Mouse (Mus musculus): Measurements from ENCODE around the gene Rfc4. TPM values are rescaled to one million over a fixed set of nuclear protein-coding genes. Genes with fewer than 3 reads are reported as not detected.

The Rfc4 gene
- total and polyA plus RNA-seq, 2 experiments, result 5.3 TPM; not detected in 1

GRCm38 (mm10) chr16:23166646-23167045, 39.1 kb upstream of the Rfc4 start:
- no peaks in the 10 kb centered on the region for H3K36me3 ChIP-seq (ENCODE audit: control insufficient read depth, insufficient read depth, low read length)
- H3K27ac ChIP-seq (replicated peaks; ENCODE audit: insufficient read depth, low read depth, low read length), result no peak overlapping the region
- DNase-seq (ENCODE audit: extremely low read depth, low read depth, low spot score), result no peak
- no peak overlapping the region for H3K4me3 ChIP-seq (ENCODE audit: insufficient read depth, low read depth, low read length)
- 91% methylated on average over 1 of the region's 1 CpGs for WGBS
- no peaks in the 10 kb centered on the region for H3K27me3 ChIP-seq (ENCODE audit: control insufficient read depth, insufficient read depth, low read length)
- no peaks in the 10 kb centered on the region; the same call in 1 of the 2 replicates for H3K4me1 ChIP-seq (ENCODE audit: control insufficient read depth, insufficient read depth, low read length)
- H3K9ac ChIP-seq (ENCODE audit: low read depth, low read length), result no peak overlapping the region
- H3K79me2 ChIP-seq (ENCODE audit: control insufficient read depth, insufficient read depth, low read length), result no peaks in the 10 kb centered on the region
- TF ChIP-seq CTCF (IDR thresholded peaks at IDR 0.05; ENCODE audit: low read depth, low read length) (no peak), POLR2A (IDR thresholded peaks at IDR 0.05; ENCODE audit: extremely low read depth, insufficient read depth, low read length) (no peak)

DNA sequence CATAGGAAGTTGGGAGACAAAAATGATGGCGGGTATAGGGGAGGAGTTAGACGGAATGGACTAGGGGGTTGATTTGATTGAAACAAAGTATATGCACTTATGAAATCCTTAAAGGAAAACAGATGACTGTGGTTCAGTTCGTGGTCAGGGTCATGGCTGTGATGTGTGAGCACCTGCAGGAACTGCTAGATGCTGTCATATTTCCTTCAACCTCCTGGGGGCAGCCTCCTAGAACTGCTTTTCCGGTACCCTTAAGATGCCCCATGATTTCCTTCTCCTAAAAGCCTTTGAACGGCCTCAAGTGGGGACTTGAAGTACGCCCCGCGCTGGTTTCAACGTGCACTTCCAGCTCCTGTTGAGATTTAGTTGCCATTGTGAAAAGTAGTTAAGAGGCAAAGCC, 37.9 kb upstream of the Rfc4 start:
- Histone ChIP-seq H3K9ac (ENCODE audit: low read depth, low read length) (no peak overlapping the region), H3K79me2 (ENCODE audit: control insufficient read depth, insufficient read depth, low read length) (no peaks in the 10 kb centered on the region), H3K4me1 (ENCODE audit: control insufficient read depth, insufficient read depth, low read length) (no peaks in the 10 kb centered on the region; the same call in 1 of the 2 replicates), H3K36me3 (ENCODE audit: control insufficient read depth, insufficient read depth, low read length) (no peaks in the 10 kb centered on the region), H3K4me3 (ENCODE audit: insufficient read depth, low read depth, low read length) (no peak overlapping the region), H3K27me3 (ENCODE audit: control insufficient read depth, insufficient read depth, low read length) (no peaks in the 10 kb centered on the region), H3K27ac (replicated peaks; ENCODE audit: insufficient read depth, low read depth, low read length) (no peak overlapping the region)
- TF ChIP-seq CTCF (IDR thresholded peaks at IDR 0.05; ENCODE audit: low read depth, low read length) (peak; percentile 25; the same call in 1 of the 2 replicates), POLR2A (IDR thresholded peaks at IDR 0.05; ENCODE audit: extremely low read depth, insufficient read depth, low read length) (no peak)
- DNase-seq (ENCODE audit: extremely low read depth, low read depth, low spot score), result no peak
- 83% methylated on average over 9 of the region's 9 CpGs for WGBS

DNA sequence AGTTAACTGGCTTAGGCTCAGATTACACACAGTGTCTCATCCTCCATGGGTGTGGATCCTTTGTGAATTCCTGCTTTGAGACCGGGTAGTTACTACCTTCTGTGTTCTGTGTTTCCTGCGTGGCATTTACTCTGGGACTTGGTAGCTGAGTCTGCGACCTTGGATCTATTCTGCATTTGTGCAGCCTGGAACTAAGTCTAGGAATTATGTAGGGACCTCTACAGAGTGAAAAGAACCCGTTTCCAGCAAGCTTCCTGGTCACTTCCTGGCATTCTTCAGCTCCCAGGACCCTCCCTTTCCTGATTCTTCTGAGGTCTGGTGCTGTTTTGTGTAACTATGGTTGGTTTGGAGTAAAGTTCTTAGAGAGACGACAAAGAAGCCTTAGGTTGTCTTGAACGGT, 36.9 kb upstream of the Rfc4 start:
- H3K9ac ChIP-seq (ENCODE audit: low read depth, low read length), result no peak overlapping the region
- 74% methylated on average over 6 of the region's 6 CpGs for WGBS
- TF ChIP-seq CTCF (IDR thresholded peaks at IDR 0.05; ENCODE audit: low read depth, low read length) (no peak), POLR2A (IDR thresholded peaks at IDR 0.05; ENCODE audit: extremely low read depth, insufficient read depth, low read length) (no peak)

DNA sequence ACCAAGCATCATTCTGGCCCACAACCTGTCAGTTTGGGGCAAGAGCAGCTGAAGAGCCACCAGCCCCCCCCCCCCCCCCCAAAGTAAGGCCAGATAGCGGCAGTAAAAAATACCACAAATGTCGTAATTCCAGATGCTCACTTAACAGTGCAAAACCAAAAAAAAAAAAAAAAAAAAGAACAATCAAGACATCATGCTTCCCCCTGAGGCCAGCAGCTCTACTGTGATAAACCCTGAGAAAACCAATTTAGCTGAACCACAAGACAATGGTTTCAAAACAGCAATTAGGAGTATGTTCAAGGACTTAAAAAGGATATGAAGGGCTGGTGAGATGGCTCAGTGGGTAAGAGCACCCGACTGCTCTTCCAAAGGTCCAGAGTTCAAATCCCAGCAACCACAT, 34.6 kb upstream of the Rfc4 start:
- 94% methylated on average over 3 of the region's 3 CpGs for WGBS
- H3K79me2 ChIP-seq (ENCODE audit: control insufficient read depth, insufficient read depth, low read length), result no peaks in the 10 kb centered on the region
- no peak overlapping the region for H3K9ac ChIP-seq (ENCODE audit: low read depth, low read length)
- no peaks in the 10 kb centered on the region for H3K27me3 ChIP-seq (ENCODE audit: control insufficient read depth, insufficient read depth, low read length)
- no peak overlapping the region for H3K4me3 ChIP-seq (ENCODE audit: insufficient read depth, low read depth, low read length)
- no peaks in the 10 kb centered on the region for H3K36me3 ChIP-seq (ENCODE audit: control insufficient read depth, insufficient read depth, low read length)
- DNase-seq (ENCODE audit: extremely low read depth, low read depth, low spot score), result no peak
- TF ChIP-seq POLR2A (IDR thresholded peaks at IDR 0.05; ENCODE audit: extremely low read depth, insufficient read depth, low read length) (no peak), CTCF (IDR thresholded peaks at IDR 0.05; ENCODE audit: low read depth, low read length) (no peak)
- no peaks in the 10 kb centered on the region for H3K4me1 ChIP-seq (ENCODE audit: control insufficient read depth, insufficient read depth, low read length)
- H3K27ac ChIP-seq (replicated peaks; ENCODE audit: insufficient read depth, low read depth, low read length), result no peak overlapping the region

More for the DNA sequence above, 36.9 kb upstream of the Rfc4 start:
- Histone ChIP-seq H3K79me2 (ENCODE audit: control insufficient read depth, insufficient read depth, low read length) (no peaks in the 10 kb centered on the region), H3K27me3 (ENCODE audit: control insufficient read depth, insufficient read depth, low read length) (no peaks in the 10 kb centered on the region), H3K36me3 (ENCODE audit: control insufficient read depth, insufficient read depth, low read length) (no peaks in the 10 kb centered on the region), H3K4me1 (ENCODE audit: control insufficient read depth, insufficient read depth, low read length) (no peaks in the 10 kb centered on the region; the same call in 1 of the 2 replicates), H3K4me3 (ENCODE audit: insufficient read depth, low read depth, low read length) (no peak overlapping the region), H3K27ac (replicated peaks; ENCODE audit: insufficient read depth, low read depth, low read length) (peak overlapping the region; percentile 37)
- DNase-seq (ENCODE audit: extremely low read depth, low read depth, low spot score), result no peak

DNA sequence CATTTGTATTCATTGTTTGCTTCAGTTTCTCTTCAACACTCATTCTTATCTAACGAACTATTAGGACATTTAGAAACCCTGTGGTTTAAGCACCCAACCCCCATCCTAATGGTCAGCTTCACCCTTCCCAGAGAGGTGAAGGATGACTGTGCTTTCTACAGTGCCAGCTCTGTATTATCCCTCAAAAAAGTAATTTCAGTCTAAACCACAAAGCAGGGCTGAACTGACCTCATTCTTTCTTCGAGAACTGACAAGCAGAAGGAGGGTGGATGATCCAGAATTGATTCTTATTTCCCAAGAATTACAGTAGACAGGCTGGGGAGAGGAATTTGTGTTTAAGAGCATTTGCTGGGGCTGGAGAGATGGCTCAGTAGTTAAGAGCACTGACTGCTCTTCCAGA, 32.2 kb upstream of the Rfc4 start:
- H3K79me2 ChIP-seq (ENCODE audit: control insufficient read depth, insufficient read depth, low read length), result no peaks in the 10 kb centered on the region
- DNase-seq (ENCODE audit: extremely low read depth, low read depth, low spot score), result no peak
- no peak overlapping the region for H3K4me3 ChIP-seq (ENCODE audit: insufficient read depth, low read depth, low read length)
- no peak for TF ChIP-seq POLR2A (IDR thresholded peaks at IDR 0.05; ENCODE audit: extremely low read depth, insufficient read depth, low read length)
- TF ChIP-seq CTCF (IDR thresholded peaks at IDR 0.05; ENCODE audit: low read depth, low read length), result no peak
- H3K9ac ChIP-seq (ENCODE audit: low read depth, low read length), result no peak overlapping the region
- 78% methylated on average over 2 of the region's 2 CpGs for WGBS
- no peaks in the 10 kb centered on the region for H3K36me3 ChIP-seq (ENCODE audit: control insufficient read depth, insufficient read depth, low read length)
- no peak overlapping the region for H3K27ac ChIP-seq (replicated peaks; ENCODE audit: insufficient read depth, low read depth, low read length)
- H3K27me3 ChIP-seq (ENCODE audit: control insufficient read depth, insufficient read depth, low read length), result no peaks in the 10 kb centered on the region
- no peaks in the 10 kb centered on the region for H3K4me1 ChIP-seq (ENCODE audit: control insufficient read depth, insufficient read depth, low read length)

GRCm38 (mm10) chr16:23158957-23159356, 31.4 kb upstream of the Rfc4 start:
- no peak for DNase-seq (ENCODE audit: extremely low read depth, low read depth, low spot score)
- WGBS, result 63% methylated on average over 2 of the region's 2 CpGs

More at GRCm38 (mm10) chr16:23158957-23159356, 31.4 kb upstream of the Rfc4 start:
- H3K9ac ChIP-seq (ENCODE audit: low read depth, low read length), result no peak overlapping the region
- no peaks in the 10 kb centered on the region for H3K4me1 ChIP-seq (ENCODE audit: control insufficient read depth, insufficient read depth, low read length)
- no peaks in the 10 kb centered on the region for H3K36me3 ChIP-seq (ENCODE audit: control insufficient read depth, insufficient read depth, low read length)
- H3K27me3 ChIP-seq (ENCODE audit: control insufficient read depth, insufficient read depth, low read length), result no peaks in the 10 kb centered on the region
- TF ChIP-seq POLR2A (IDR thresholded peaks at IDR 0.05; ENCODE audit: extremely low read depth, insufficient read depth, low read length) (no peak), CTCF (IDR thresholded peaks at IDR 0.05; ENCODE audit: low read depth, low read length) (no peak)
- H3K79me2 ChIP-seq (ENCODE audit: control insufficient read depth, insufficient read depth, low read length), result no peaks in the 10 kb centered on the region
- no peak overlapping the region for H3K27ac ChIP-seq (replicated peaks; ENCODE audit: insufficient read depth, low read depth, low read length)
- no peak overlapping the region for H3K4me3 ChIP-seq (ENCODE audit: insufficient read depth, low read depth, low read length)
